Mouse (Mus musculus) layer of hippocampus, adult 8-10 months (tissue): Measurements from ENCODE around the gene Ear6. TPM values are rescaled to one million over a fixed set of nuclear protein-coding genes. Genes with fewer than 3 reads are reported as not detected.
"Not testable (repeated sequence)": the region's sequence is repeated elsewhere in the genome, so short reads cannot be mapped to it uniquely, and the experiment has no call there.

Experiments
- DNase-seq, 2 experiments: peaks; one replicate each; pipeline ENCODE4 v3.0.0; 2022; ENCODE audit warnings: low spot score in 2 of 2
- total RNA-seq, 4 experiments: library from RNA; stranded (reverse); gene quantifications; 2 replicates each; pipeline ENCODE4 v1.2.4; 2022

Ear6 gene
- total RNA-seq: not detected

GRCm38 (mm10) chr14:51853399-51853798, at the start of gene Ear6:
Gene Ear6, plus strand, starts transcription at chr14:51853699.
- no peak for DNase-seq

- DNase-seq: no peak
Observed at GRCm38 (mm10) chr14:51826625-51827024, 26.9 kb upstream of the Ear6 start.

DNA sequence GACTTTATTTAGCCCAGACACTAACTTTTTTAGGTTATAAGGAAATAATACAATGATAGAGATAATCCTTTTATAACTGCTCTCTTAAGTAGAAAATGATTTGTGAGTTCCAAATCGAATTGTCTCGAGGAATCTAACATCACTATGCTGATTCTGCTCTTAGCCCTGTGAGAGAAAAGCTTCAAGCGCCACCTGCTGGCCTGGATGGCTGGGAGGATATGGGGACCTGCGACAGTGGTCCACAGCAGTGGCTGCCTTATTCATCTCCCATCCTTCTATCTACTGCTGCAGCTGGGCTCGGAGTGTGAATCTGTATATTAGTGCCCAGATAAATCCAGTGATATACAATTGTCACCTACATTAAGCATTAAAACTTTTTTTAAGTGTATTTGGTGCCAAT, 25.7 kb upstream of the Ear6 start:
- not testable (repeated sequence) for DNase-seq

DNA sequence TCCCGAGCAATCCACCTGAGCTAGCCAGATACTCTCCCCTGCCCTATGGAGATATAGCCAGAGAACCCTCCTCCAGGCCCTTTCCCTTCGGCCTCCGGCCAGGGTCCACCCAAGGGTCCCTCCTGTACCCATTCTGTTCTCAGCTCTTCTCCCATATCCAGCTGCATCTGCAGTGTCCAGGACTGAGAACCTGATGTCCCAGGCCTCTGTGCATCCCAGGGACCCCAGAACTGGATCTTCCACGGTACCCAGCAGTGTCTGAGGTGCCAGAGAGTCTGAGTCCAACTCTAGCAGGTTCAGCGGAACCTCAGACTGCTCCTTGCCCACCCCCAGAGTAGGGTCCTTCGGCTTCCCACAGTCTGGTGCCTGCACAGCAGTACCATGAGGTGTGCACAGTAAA, 24.3 kb upstream of the Ear6 start:
- DNase-seq: no peak

GRCm38 (mm10) chr14:51838480-51838879, 15.0 kb upstream of the Ear6 start:
- DNase-seq: not testable (repeated sequence)

DNA sequence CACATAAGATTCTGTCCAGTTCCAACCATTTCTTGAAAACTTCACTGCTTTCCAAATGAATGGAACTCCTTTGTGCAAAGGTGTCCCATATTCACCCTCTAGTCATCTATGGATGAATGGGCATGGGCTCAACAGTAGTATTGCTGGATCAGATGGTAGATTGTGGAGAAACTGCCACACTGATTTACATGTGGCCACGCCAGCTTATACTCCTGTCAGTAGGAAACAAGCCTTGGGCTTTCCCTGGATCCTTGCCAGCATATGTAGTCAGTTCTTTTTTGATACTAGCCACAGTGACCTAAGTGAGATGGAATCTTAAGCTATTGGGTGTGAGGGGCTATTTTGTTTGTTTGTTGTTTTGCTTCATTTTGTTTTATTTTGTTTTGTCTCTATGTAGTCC, 11.2 kb upstream of the Ear6 start:
- no peak for DNase-seq

DNA sequence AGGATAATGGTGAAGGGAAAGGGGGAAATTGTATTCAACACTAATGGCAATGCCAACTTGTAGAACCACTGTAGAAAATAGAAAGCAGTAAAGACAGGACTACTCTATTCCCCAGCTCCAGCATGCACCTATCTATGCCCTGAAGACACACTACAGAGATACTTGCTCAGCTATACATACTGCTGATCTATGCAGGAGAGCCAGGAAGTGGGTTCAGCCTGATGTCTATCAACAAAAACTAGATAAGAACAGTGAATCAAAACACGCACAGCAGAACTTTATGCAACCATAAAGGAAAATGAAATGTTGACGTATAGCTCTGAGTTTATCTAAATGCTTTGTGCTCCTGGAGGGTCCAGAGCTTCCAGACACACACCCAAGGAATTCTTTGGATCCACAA, 10.7 kb upstream of the Ear6 start:
- no peak for DNase-seq

- no peak for DNase-seq
Observed at GRCm38 (mm10) chr14:51843882-51844281, 9.6 kb upstream of the Ear6 start.

DNA sequence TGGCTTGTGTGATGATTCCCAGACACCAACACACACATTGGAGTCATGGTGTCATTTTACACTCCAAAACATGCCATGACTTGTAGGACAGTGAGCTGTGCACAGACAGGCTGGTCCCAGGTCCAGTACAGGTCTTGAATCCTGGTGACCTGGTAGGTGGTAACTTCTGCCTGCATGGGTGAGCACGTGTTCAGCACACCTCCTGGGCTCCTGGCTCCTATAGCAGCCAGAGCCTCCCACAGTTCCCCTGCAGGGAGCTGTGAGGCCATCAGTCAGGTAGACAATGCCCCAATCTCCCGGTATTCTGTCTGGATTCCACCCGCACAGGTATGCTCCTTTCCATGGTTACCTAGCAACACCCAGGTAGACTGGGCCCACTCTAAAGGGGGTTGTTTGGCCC, 6.9 kb upstream of the Ear6 start:
- DNase-seq: no peak

- not testable (repeated sequence) for DNase-seq
Observed at GRCm38 (mm10) chr14:51851006-51851405, 2.5 kb upstream of the Ear6 start.

DNA sequence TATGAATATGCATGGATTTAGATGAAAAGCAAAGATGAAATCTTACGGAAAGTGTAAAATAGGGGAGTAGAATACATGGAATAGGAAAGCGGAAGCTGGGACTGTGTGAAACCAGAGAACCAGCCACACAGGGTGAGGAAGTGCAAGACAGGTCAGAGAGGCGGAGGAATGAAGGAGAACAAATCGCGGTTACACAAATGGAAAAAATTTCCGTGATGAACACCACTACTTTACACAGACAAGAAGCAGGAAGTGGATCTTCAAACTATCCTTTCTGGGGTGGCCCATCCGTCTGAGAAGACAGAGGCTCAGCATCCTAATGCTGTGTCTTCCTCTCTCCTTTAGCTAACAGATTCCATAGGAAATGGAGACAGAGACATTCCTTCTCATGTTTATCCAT, 1.8 kb downstream of the Ear6 start:
- not testable (repeated sequence) for DNase-seq

DNA sequence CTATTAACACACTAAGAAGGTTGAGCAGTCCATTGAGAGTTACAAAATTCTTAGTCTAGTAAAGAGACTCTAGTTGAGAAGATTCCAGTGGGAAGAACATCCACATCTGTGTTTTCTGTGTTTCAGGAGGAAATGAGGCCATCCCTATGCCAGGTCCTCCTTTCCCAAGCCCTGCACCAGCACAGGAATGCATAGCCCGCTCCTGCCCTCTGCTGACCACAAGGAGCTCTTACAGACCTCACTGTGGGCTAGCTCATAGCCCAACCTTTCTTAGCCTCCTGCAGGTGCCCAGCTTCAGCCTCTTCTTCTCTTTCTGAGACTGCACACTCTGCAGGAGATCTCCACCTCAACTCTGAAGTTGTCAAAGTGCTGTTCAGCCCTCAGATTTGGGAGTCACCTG, 10.1 kb downstream of the Ear6 start:
- not testable (repeated sequence) for DNase-seq

- no peak for DNase-seq
Observed at GRCm38 (mm10) chr14:51870756-51871155, 17.3 kb downstream of the Ear6 start.

- DNase-seq: no peak
Observed at GRCm38 (mm10) chr14:51871741-51872140, 18.2 kb downstream of the Ear6 start.

GRCm38 (mm10) chr14:51877517-51877916, 24.0 kb downstream of the Ear6 start:
- no peak for DNase-seq

DNA sequence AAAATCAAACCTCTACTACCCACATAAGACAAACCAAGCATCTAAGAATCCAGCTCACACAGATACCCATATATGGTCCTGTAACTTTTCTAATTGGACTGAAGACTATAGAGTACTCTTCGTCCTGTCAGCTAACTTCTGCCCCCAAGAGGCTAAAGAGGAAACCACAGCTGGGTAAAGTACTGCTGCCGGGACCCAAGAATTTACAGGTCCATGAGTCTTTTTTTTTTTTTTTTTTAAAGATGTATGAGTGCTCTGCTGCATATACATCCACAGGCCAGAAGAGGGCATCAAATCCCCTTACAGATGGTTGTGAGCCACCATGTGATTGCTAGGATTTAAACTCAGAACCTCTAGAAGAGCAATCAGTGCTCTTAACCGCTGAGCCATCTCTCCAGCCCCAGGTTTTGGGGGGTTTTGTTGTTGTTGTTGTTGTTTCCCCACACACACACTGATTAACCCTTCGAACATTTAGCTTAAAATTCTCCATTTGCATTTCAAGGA, 30.1 kb downstream of the Ear6 start:
- DNase-seq: peak; percentile 50 to 53

GRCm38 (mm10) chr14:51884031-51884544, 30.6 kb downstream of the Ear6 start:
- DNase-seq: no peak

- DNase-seq: peak; percentile 88 to 95
Observed at GRCm38 (mm10) chr14:51884598-51885331, 31.3 kb downstream of the Ear6 start, which contains the start of gene Mettl17. Gene Mettl17, plus strand, starts transcription at chr14:51884842.

- DNase-seq: no peak
Observed at GRCm38 (mm10) chr14:51886051-51886450, 32.6 kb downstream of the Ear6 start.

- no peak for DNase-seq
Observed at GRCm38 (mm10) chr14:51889833-51890232, 36.3 kb downstream of the Ear6 start.

DNA sequence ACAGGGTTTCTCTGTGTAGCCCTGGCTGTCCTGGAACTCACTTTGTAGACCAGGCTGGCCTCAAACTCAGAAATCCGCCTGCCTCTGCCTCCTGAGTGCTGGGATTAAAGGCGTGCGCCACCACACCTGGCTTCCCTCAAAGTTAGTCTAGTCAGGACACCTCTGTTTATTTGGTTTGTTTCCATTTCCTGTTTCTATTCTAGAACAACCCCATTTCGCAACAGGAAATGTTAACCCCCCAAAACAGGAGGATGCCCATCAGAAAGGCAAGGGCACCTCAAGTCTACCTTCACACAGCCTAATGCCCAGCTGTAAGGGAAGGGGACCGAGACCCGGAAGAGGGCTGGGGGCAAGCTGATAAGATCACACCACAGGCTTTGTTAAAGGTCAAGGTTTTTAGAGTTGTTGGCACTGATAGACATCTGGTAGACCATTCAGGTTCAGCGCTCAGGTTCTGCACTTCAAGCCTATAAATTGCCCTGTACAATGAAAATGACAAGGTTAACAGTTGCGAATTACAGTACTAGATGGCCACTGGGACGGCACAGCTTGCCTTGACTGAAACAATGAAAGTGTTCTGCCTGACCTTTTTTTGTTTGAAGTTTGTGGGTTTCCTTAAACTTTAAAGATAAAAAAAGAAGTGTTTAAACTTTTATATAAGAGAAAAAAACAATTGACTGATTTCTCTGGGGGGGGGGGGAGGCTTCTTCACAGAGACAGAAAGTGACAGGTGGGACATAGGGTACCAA, 38.9 kb downstream of the Ear6 start, which contains the start of gene Slc39a2:
Gene Slc39a2, plus strand, starts transcription at position 699 of the 749 bp plus-strand sequence.
- DNase-seq: no peak

GRCm38 (mm10) chr14:51893094-51893794, 39.7 kb downstream of the Ear6 start:
- no peak for DNase-seq
